Mouse (Mus musculus) liver, embryonic 16.5 days (tissue): ENCODE data around the gene Gm15023. TPM values are rescaled to one million over a fixed set of nuclear protein-coding genes. Genes with fewer than 3 reads are reported as not detected.
"Not testable (repeated sequence)": the region's sequence is repeated elsewhere in the genome, so short reads cannot be mapped to it uniquely, and the experiment has no call there.

Source experiments
- ATAC-seq: fragments of 200-750 bp; cut with Nextera tagmentation; 2 replicates; pipeline ENCODE4 v1.8.0; 2017; ENCODE audit warnings: low read depth, mild to moderate bottlenecking, moderate number of reproducible peaks, moderate library complexity
- H3K27ac ChIP-seq: fragments of 300-500 bp; sonication (generic); 2 replicates; pipeline ENCODE4 v1.5.1; 2014; ENCODE audit warnings: mild to moderate bottlenecking, low read length
- H3K27me3 ChIP-seq: fragments of 300-500 bp; sonication (generic); 2 replicates; pipeline ENCODE4 v1.6.1; 2014; ENCODE audit warnings: low read depth, low read length, mixed read lengths; ENCODE audit not compliant: control insufficient read depth, insufficient read depth
- H3K36me3 ChIP-seq: fragments of 300-500 bp; sonication (generic); 2 replicates; pipeline ENCODE4 v1.6.1; 2014; ENCODE audit warnings: mild to moderate bottlenecking; ENCODE audit not compliant: control insufficient read depth, insufficient read depth
- H3K4me1 ChIP-seq: fragments of 300-500 bp; sonication (generic); 2 replicates; pipeline ENCODE4 v1.6.1; 2014; ENCODE audit warnings: low read depth, low read length, mixed read lengths; ENCODE audit not compliant: control insufficient read depth
- H3K4me2 ChIP-seq: fragments of 300-500 bp; sonication (generic); 2 replicates; pipeline ENCODE4 v1.6.1; 2014; ENCODE audit warnings: low read depth, low read length, mixed read lengths
- H3K4me3 ChIP-seq: fragments of 300-500 bp; sonication (generic); 2 replicates; pipeline ENCODE4 v1.5.1; 2014; ENCODE audit warnings: low read depth, mild to moderate bottlenecking, low read length
- H3K9ac ChIP-seq: fragments of 300-500 bp; sonication (generic); 2 replicates; pipeline ENCODE4 v1.6.1; 2014; ENCODE audit warnings: low read depth, low read length
- H3K9me3 ChIP-seq: fragments of 300-500 bp; sonication (generic); replicated peaks from 2 replicates; pipeline ENCODE4 v1.6.1; 2016; ENCODE audit warnings: low read length; ENCODE audit not compliant: control insufficient read depth
- WGBS: fragments of 180-500 bp; shearing (Covaris S2); extraction: QIAGEN DNeasy Blood & Tissue Kit; methylation state at CpG from one replicate; pipeline ENCODE4 v1.1.7; 2014; ENCODE audit not compliant: insufficient replicate concordance; 5-methylcytosine and 5-hydroxymethylcytosine counted together
- polyA plus RNA-seq: library from polyadenylated mRNA; unstranded; fragments of >200 nt; fragmentation: Nextera tagmentation; extraction: Ambion mirVana; gene quantifications from 2 replicates; pipeline ENCODE4 v1.2.1, GENCODE M21; 2015

Gene Gm15023
- polyA plus RNA-seq: not detected in 2 replicates

GRCm38 (mm10) chrX:135177532-135177931 lies at the start of gene Gm15023:
Gene Gm15023, minus strand, starts transcription at chrX:135177632.
- ATAC-seq, H3K9me3 ChIP-seq, H3K27ac ChIP-seq, H3K27me3 ChIP-seq, H3K36me3 ChIP-seq, H3K4me2 ChIP-seq, H3K4me1 ChIP-seq, H3K9ac ChIP-seq, H3K4me3 ChIP-seq: not testable (repeated sequence)
- WGBS: 93% methylated on average over 5 of the region's 14 CpGs

GRCm38 (mm10) chrX:135210436-135211221 lies 33.2 kb upstream of the Gm15023 start, which contains the start of gene Tceal6:
Gene Tceal6, minus strand, starts transcription at chrX:135210687.
- no peaks in the 10 kb centered on the region for H3K36me3 ChIP-seq
- H3K27me3 ChIP-seq: peaks cover 4% of the 10 kb centered on the region; the same call in 1 of the 2 replicates
- 26% methylated on average over 13 of the region's 13 CpGs for WGBS
- H3K9ac ChIP-seq: no peak within 1 kb of the TSS
- no peak within 1 kb of the TSS for H3K27ac ChIP-seq
- H3K4me1 ChIP-seq: no peaks in the 10 kb centered on the region
- H3K4me3 ChIP-seq: no peak within 1 kb of the TSS
- ATAC-seq: no peak
- no peak within 1 kb of the TSS for H3K4me2 ChIP-seq
- no peaks in the 10 kb centered on the region for H3K9me3 ChIP-seq

- not testable (repeated sequence) for H3K4me1 ChIP-seq, H3K36me3 ChIP-seq, H3K27me3 ChIP-seq, H3K9ac ChIP-seq, H3K27ac ChIP-seq, H3K4me3 ChIP-seq, ATAC-seq, H3K9me3 ChIP-seq, H3K4me2 ChIP-seq
- WGBS: 28% methylated on average over 21 of the region's 21 CpGs
Measured at GRCm38 (mm10) chrX:135209773-135210435, 32.5 kb upstream of the Gm15023 start.

GRCm38 (mm10) chrX:135189924-135190323 lies 12.5 kb upstream of the Gm15023 start:
- not testable (repeated sequence) for H3K27ac ChIP-seq, H3K4me3 ChIP-seq, H3K27me3 ChIP-seq, H3K36me3 ChIP-seq, H3K9me3 ChIP-seq, H3K4me2 ChIP-seq, H3K4me1 ChIP-seq, H3K9ac ChIP-seq, ATAC-seq
- WGBS: no CpG with 5 or more reads among the region's 6 CpGs

GRCm38 (mm10) chrX:135188661-135189060 lies 11.2 kb upstream of the Gm15023 start:
- H3K4me3 ChIP-seq, H3K9ac ChIP-seq, H3K4me2 ChIP-seq, H3K27me3 ChIP-seq, H3K9me3 ChIP-seq, H3K36me3 ChIP-seq, H3K4me1 ChIP-seq, H3K27ac ChIP-seq, ATAC-seq: not testable (repeated sequence)
- WGBS: no CpG with 5 or more reads among the region's 3 CpGs

Other genes starting within 250 kb of the Gm15023 start
- 0.18 and 0.26 TPM in 2 replicates for gene Nxf2, start 212.9 kb downstream of the Gm15023 start, polyA plus RNA-seq
- 1.5 and 1.7 TPM in 2 replicates for gene Zmat1, start 168.4 kb downstream of the Gm15023 start, polyA plus RNA-seq
- 0.15 TPM in 1 of 2 replicates, not detected in the other for gene Tceal6, start 33.1 kb upstream of the Gm15023 start, polyA plus RNA-seq
- not detected in 2 replicates for gene Pramel3, start 124.7 kb upstream of the Gm15023 start, polyA plus RNA-seq
- gene Gm5128, start 195.7 kb upstream of the Gm15023 start, polyA plus RNA-seq: not detected in 2 replicates